Mouse (Mus musculus) liver, postnatal 0 days (tissue): ENCODE results near the gene Leng1. TPM values are rescaled to one million over a fixed set of nuclear protein-coding genes. Genes with fewer than 3 reads are reported as not detected.

Source experiments
- ATAC-seq: fragments of 200-750 bp; cut with Nextera tagmentation; 2 replicates; pipeline ENCODE4 v1.8.0; 2017; ENCODE audit warnings: mild to moderate bottlenecking, moderate library complexity
- DNase-seq: peaks from one replicate; pipeline ENCODE4 v3.0.0-alpha.2; 2016
- H3K27ac ChIP-seq: fragments of 300-500 bp; sonication (generic); 2 replicates; pipeline ENCODE4 v1.5.1; 2014; ENCODE audit warnings: antibody characterized with exemption, moderate library complexity, mild to moderate bottlenecking, low read depth
- H3K27me3 ChIP-seq: fragments of 300-500 bp; sonication (generic); 2 replicates; pipeline ENCODE4 v1.6.1; 2014; ENCODE audit warnings: low read length, control low read depth, mixed read lengths; ENCODE audit not compliant: insufficient read depth
- H3K36me3 ChIP-seq: fragments of 300-500 bp; sonication (generic); replicated peaks from 2 replicates; pipeline ENCODE4 v1.6.1; 2014; ENCODE audit warnings: mild to moderate bottlenecking, control low read depth, low read length, moderate library complexity, mixed read lengths; ENCODE audit not compliant: insufficient read depth
- H3K4me1 ChIP-seq: fragments of 300-500 bp; sonication (generic); 2 replicates; pipeline ENCODE4 v1.6.1; 2014; ENCODE audit warnings: antibody characterized with exemption, mild to moderate bottlenecking, control low read depth; ENCODE audit not compliant: insufficient read depth
- H3K4me2 ChIP-seq: fragments of 300-500 bp; sonication (generic); 2 replicates; pipeline ENCODE4 v1.6.1; 2014; ENCODE audit warnings: low read depth, mild to moderate bottlenecking, low read length, moderate library complexity, mixed read lengths
- H3K4me3 ChIP-seq: fragments of 300-500 bp; sonication (generic); 2 replicates; pipeline ENCODE4 v1.5.1; 2014; ENCODE audit warnings: low read depth, low read length
- H3K9ac ChIP-seq: fragments of 300-500 bp; sonication (generic); replicated peaks from 2 replicates; pipeline ENCODE4 v1.6.1; 2014; ENCODE audit warnings: mild to moderate bottlenecking, moderate library complexity
- H3K9me3 ChIP-seq: fragments of 300-500 bp; sonication (generic); 2 replicates; pipeline ENCODE4 v1.6.1; 2016; ENCODE audit warnings: mild to moderate bottlenecking, control low read depth, low read length, mixed read lengths
- CTCF ChIP-seq: sonication (generic); IDR thresholded peaks from 2 replicates; pipeline ENCODE4 v1.5.1; 2016; ENCODE audit warnings: antibody characterized with exemption, low read depth
- EP300 ChIP-seq: IDR thresholded peaks from 2 replicates; pipeline ENCODE4 v1.6.1; 2016; ENCODE audit warnings: antibody characterized with exemption, low read depth, mild to moderate bottlenecking
- WGBS: fragments of 180-500 bp; shearing (Covaris S2); extraction: QIAGEN DNeasy Blood & Tissue Kit; methylation state at CpG from one replicate; pipeline ENCODE4 v1.1.7; 2014; ENCODE audit not compliant: insufficient replicate concordance; 5-methylcytosine and 5-hydroxymethylcytosine counted together
- microRNA-seq: library from miRNA; unstranded; fragments of <30 nt; microRNA quantifications from one replicate; pipeline ENCODE4, GENCODE M21; 2016
- polyA plus RNA-seq: library from polyadenylated mRNA; unstranded; fragments of >200 nt; fragmentation: Nextera tagmentation; extraction: Ambion mirVana; gene quantifications from 2 replicates; pipeline ENCODE4 v1.2.1, GENCODE M21; 2015

The Leng1 gene
- polyA plus RNA-seq, 1 experiment from 2014 or later = 7.0 TPM

DNA sequence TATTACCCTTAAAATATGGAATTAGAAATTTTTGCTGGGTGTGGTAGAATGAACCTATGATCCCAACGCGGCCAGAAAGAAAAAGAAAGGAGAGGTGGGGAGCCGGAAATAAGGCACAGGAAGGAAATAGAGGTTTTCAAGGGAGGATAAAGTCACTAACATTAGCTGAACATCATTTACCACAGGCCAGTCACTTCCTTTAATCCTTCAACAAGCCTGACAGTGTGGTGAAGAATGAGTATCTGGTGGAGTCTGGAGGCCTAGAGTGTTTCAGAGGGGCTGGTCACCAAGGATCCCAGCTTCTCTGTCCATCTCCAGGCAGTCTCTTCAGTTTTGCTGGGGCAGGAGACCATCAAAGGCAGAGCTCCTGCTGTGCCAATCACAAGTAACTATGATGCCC lies 55.2 kb downstream of the Leng1 start:
- no peaks in the 10 kb centered on the region for H3K27me3 ChIP-seq

More for the DNA sequence above, 55.2 kb downstream of the Leng1 start:
- Histone ChIP-seq H3K9ac (no peak overlapping the region), H3K4me3 (no peak overlapping the region), H3K4me2 (no peak overlapping the region), H3K9me3 (no peaks in the 10 kb centered on the region), H3K36me3 (no peaks in the 10 kb centered on the region), H3K27ac (no peak overlapping the region), H3K4me1 (no peaks in the 10 kb centered on the region)
- 53% methylated on average over 3 of the region's 3 CpGs for WGBS
- TF ChIP-seq CTCF (no peak), EP300 (no peak)
- ATAC-seq = no peak
- no peak for DNase-seq

Small RNA genes within 50 kb of the gene (microRNA-seq; reads per million reads assigned to microRNA genes)
- gene Mir3572 = 2.4 reads per million

Other genes with a start within 250 kb of the Leng1 start
- 0.30 TPM in 1 of 2 replicates, not detected in the other for gene Cacng6, start 241.6 kb downstream of the Leng1 start, polyA plus RNA-seq
- gene Tarm1, start 163.2 kb downstream of the Leng1 start, polyA plus RNA-seq = 0.24 and 0.41 TPM in 2 replicates
- 0.12 TPM in 1 of 2 replicates, not detected in the other for gene Oscar, start 49.7 kb downstream of the Leng1 start, polyA plus RNA-seq
- gene Ndufa3, start 48.5 kb downstream of the Leng1 start, polyA plus RNA-seq = 385 and 415 TPM in 2 replicates
- gene Tfpt, start 35.9 kb downstream of the Leng1 start, polyA plus RNA-seq = 8.8 and 9.8 TPM in 2 replicates
- 20.8 and 24.9 TPM in 2 replicates for gene Prpf31, start 35.9 kb downstream of the Leng1 start, polyA plus RNA-seq
- 12.9 and 13.7 TPM in 2 replicates for gene Cnot3, start 20.6 kb downstream of the Leng1 start, polyA plus RNA-seq
- 4.7 and 5.0 TPM in 2 replicates for gene Tmc4, start 11.7 kb upstream of the Leng1 start, polyA plus RNA-seq
- gene Tsen34, start 27.0 kb upstream of the Leng1 start, polyA plus RNA-seq = 46.1 and 50.9 TPM in 2 replicates
- 14.8 and 16.1 TPM in 2 replicates for gene Mboat7, start 27.7 kb upstream of the Leng1 start, polyA plus RNA-seq
- 859 and 872 TPM in 2 replicates for gene Rps9, start 38.2 kb upstream of the Leng1 start, polyA plus RNA-seq
- gene Pirb, start 54.6 kb upstream of the Leng1 start, polyA plus RNA-seq = 5.6 and 7.0 TPM in 2 replicates
- 0.12 TPM in 1 of 2 replicates, not detected in the other for gene Gm15448, start 159.8 kb upstream of the Leng1 start, polyA plus RNA-seq
- 2.0 and 2.8 TPM in 2 replicates for gene Pira2, start 179.2 kb upstream of the Leng1 start, polyA plus RNA-seq
- 1.4 and 1.6 TPM in 2 replicates for gene Gm14548, start 232.3 kb upstream of the Leng1 start, polyA plus RNA-seq
- gene Lilra6, start 249.7 kb upstream of the Leng1 start, polyA plus RNA-seq = 0.73 and 1.2 TPM in 2 replicates